Mouse (Mus musculus) ES-E14 (cell line): Measurements from ENCODE around the gene Lrrc8e. TPM values are rescaled to one million over a fixed set of nuclear protein-coding genes. Genes with fewer than 3 reads are reported as not detected.

Source experiments
- DNase-seq: peaks from one replicate; pipeline ENCODE4 v3.0.0-alpha.2; 2013; ENCODE audit warnings: low read depth, low spot score
- H3K27ac ChIP-seq: 2 replicates; pipeline ENCODE4 v1.5.1; 2012; ENCODE audit warnings: low read depth, mild to moderate bottlenecking, low read length, moderate library complexity, mixed read lengths; ENCODE audit not compliant: poor library complexity, insufficient read depth, severe bottlenecking
- H3K36me3 ChIP-seq: 2 replicates; pipeline ENCODE4 v1.6.1; 2012; ENCODE audit warnings: mild to moderate bottlenecking, low read length, moderate library complexity, mixed read lengths; ENCODE audit not compliant: control insufficient read depth, poor library complexity, insufficient read depth, severe bottlenecking
- H3K4me1 ChIP-seq, 2 experiments: fragments of 150-350 bp in 1 of 2; sonication (generic) in 1 of 2; 2 replicates each; pipeline ENCODE4 v1.6.1; 2012; ENCODE audit warnings: low read length in 2 of 2, mild to moderate bottlenecking in 1 of 2, mixed read lengths in 1 of 2; ENCODE audit not compliant: control insufficient read depth in 2 of 2, insufficient read depth in 2 of 2, poor library complexity in 1 of 2
- H3K4me3 ChIP-seq, 2 experiments: fragments of 150-350 bp in 1 of 2; sonication (generic) in 1 of 2; 2 replicates each; pipeline ENCODE4 v1.5.1; 2012; ENCODE audit warnings: low read length in 2 of 2, low read depth in 1 of 2, mild to moderate bottlenecking in 1 of 2, mixed read lengths in 1 of 2; ENCODE audit not compliant: insufficient read depth in 1 of 2, poor library complexity in 1 of 2, severe bottlenecking in 1 of 2
- H3K9ac ChIP-seq: 2 replicates; pipeline ENCODE4 v1.6.1; 2012; ENCODE audit warnings: low read depth, mild to moderate bottlenecking, low read length, mixed read lengths; ENCODE audit not compliant: poor library complexity, insufficient read depth, severe bottlenecking
- H3K9me3 ChIP-seq: fragments of 150-350 bp; sonication (generic); 2 replicates; pipeline ENCODE4 v1.6.1; 2012; ENCODE audit warnings: low read depth, mild to moderate bottlenecking, low read length; ENCODE audit not compliant: control insufficient read depth, insufficient read depth
- CHD2 ChIP-seq: IDR thresholded peaks from 2 replicates; pipeline ENCODE4 v1.6.1; 2014; ENCODE audit warnings: mild to moderate bottlenecking, low read depth, low read length, inconsistent platforms
- HCFC1 ChIP-seq: IDR thresholded peaks from 2 replicates; pipeline ENCODE4 v1.6.1; 2012; ENCODE audit warnings: low read length, inconsistent platforms, borderline replicate concordance; ENCODE audit not compliant: insufficient read depth
- MAFK ChIP-seq: IDR thresholded peaks from 2 replicates; pipeline ENCODE4 v1.6.1; 2014; ENCODE audit warnings: mild to moderate bottlenecking, low read depth, low read length, inconsistent platforms; ENCODE audit not compliant: insufficient read depth
- ZC3H11A ChIP-seq: IDR thresholded peaks from 2 replicates; pipeline ENCODE4 v1.6.1; 2012; ENCODE audit warnings: low read depth, mild to moderate bottlenecking, inconsistent platforms, low read length, borderline replicate concordance
- ZNF384 ChIP-seq: IDR thresholded peaks from 2 replicates; pipeline ENCODE4 v1.6.1; 2012; ENCODE audit warnings: low read depth, low read length, inconsistent platforms
- in situ Hi-C, 2 experiments: fragments of 600-800 bp; cut with MboI; formaldehyde crosslinking; loops; one replicate each; pipeline ENCODE4 v1.15.1; 2025; ENCODE audit warnings: low sequenced_read_pairs in 2 of 2, inconsistent platforms in 1 of 2; ENCODE audit not compliant: unreplicated experiment in 2 of 2
- total RNA-seq: library from RNA; depleted of rRNA; stranded (reverse); fragments of 300-350 nt; gene quantifications from 2 replicates; pipeline ENCODE4 v1.2.3, GENCODE M21; 2012; rRNA removed

Gene Lrrc8e
- total RNA-seq, 1 experiment = 0.67 TPM

- no peak for DNase-seq
- TF ChIP-seq ZNF384 (no peak), ZC3H11A (no peak), CHD2 (no peak), HCFC1 (no peak), MAFK (no peak)
- peaks cover 51% of the 10 kb centered on the region for H3K36me3 ChIP-seq
- peaks cover 0 to 3% of the 10 kb centered on the region in 2 experiments; a peak in 1 of 4 replicates for H3K4me1 ChIP-seq
- no peaks in the 10 kb centered on the region for H3K9me3 ChIP-seq
- no peak overlapping the region for H3K4me3 ChIP-seq
- in situ Hi-C loops = no loop called here
- no peak overlapping the region for H3K27ac ChIP-seq
- H3K9ac ChIP-seq = no peak overlapping the region
Observed at GRCm38 (mm10) chr8:4269609-4270008, 43.0 kb downstream of the Lrrc8e start.

- in situ Hi-C loops = no loop called here
- H3K9me3 ChIP-seq = no peaks in the 10 kb centered on the region
- peak; percentile 96 for DNase-seq
- TF ChIP-seq MAFK (no peak), CHD2 (no peak), ZNF384 (0 out of 2 replicates have a peak, but pooled peaks have one; percentile 7), ZC3H11A (no peak), HCFC1 (peak; percentile 85)
- H3K4me1 ChIP-seq = peaks cover 0 to 5% of the 10 kb centered on the region in 2 experiments; a peak in 2 of 4 replicates
- H3K27ac ChIP-seq = no peak within 1 kb of the TSS; the same call in 1 of the 2 replicates
- H3K36me3 ChIP-seq = peaks cover 10% of the 10 kb centered on the region
- peak within 1 kb of the TSS; percentile 84 to 92 for H3K4me3 ChIP-seq
- H3K9ac ChIP-seq = peak within 1 kb of the TSS; percentile 90
Observed at GRCm38 (mm10) chr8:4275275-4276110, 48.9 kb downstream of the Lrrc8e start, which contains the start of gene Timm44. Gene Timm44 (minus strand): TSS chr8:4275913.

DNA sequence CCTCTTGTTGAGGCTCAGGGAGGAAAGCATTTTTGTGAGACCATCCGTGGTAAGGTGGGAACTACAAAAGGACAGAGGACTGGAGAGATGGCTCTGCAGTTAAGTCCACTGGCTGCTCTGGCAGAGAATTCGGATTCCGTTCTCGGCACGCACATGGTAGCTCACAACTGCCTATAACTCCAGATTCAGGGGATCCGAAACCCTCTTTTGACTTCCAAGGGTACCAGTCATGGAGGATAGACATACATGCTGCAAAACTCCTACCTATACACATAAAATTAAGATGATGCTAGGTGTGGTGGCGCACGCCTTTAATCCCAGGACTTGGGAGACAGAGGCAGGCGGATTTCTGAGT lies 49.5 kb downstream of the Lrrc8e start:
- Histone ChIP-seq H3K4me1 (peaks cover 0 to 5% of the 10 kb centered on the region in 2 experiments; a peak in 2 of 4 replicates), H3K36me3 (peaks cover 10% of the 10 kb centered on the region), H3K9ac (peak overlapping the region; percentile 80), H3K27ac (no peak overlapping the region), H3K9me3 (no peaks in the 10 kb centered on the region), H3K4me3 (peak overlapping the region; percentile 84 to 92)
- TF ChIP-seq ZC3H11A (no peak), CHD2 (no peak), ZNF384 (no peak), MAFK (no peak), HCFC1 (no peak)
- in situ Hi-C loops = no loop called here
- DNase-seq = no peak

Other genes starting within 250 kb of the Lrrc8e start
- 0.54 TPM in 1 of 2 replicates, not detected in the other for gene Cd209f, start 121.0 kb upstream of the Lrrc8e start, total RNA-seq
- gene Cd209g, start 92.7 kb upstream of the Lrrc8e start, total RNA-seq = 0.18 TPM in 1 of 2 replicates, not detected in the other
- 5.2 and 6.2 TPM in 2 replicates for gene Evi5l, start 60.3 kb upstream of the Lrrc8e start, total RNA-seq
- gene Prr36, start 9.4 kb upstream of the Lrrc8e start, total RNA-seq = 0.54 and 1.2 TPM in 2 replicates
- 21.0 and 22.0 TPM in 2 replicates for gene Map2k7, start 11.9 kb downstream of the Lrrc8e start, total RNA-seq
- not detected in 2 replicates for gene Gm49320, start 12.0 kb downstream of the Lrrc8e start, total RNA-seq
- 1.1 and 1.6 TPM in 2 replicates for gene Tgfbr3l, start 21.4 kb downstream of the Lrrc8e start, total RNA-seq
- 10.3 and 15.9 TPM in 2 replicates for gene Snapc2, start 26.3 kb downstream of the Lrrc8e start, total RNA-seq
- 3.7 and 3.8 TPM in 2 replicates for gene Ctxn1, start 32.4 kb downstream of the Lrrc8e start, total RNA-seq
- 72.5 and 78.8 TPM in 2 replicates for gene Timm44, start 49.1 kb downstream of the Lrrc8e start, total RNA-seq
- gene Ccl25, start 98.4 kb downstream of the Lrrc8e start, total RNA-seq = 13.1 and 17.6 TPM in 2 replicates
- gene Elavl1, start 98.6 kb downstream of the Lrrc8e start, total RNA-seq = 43.2 and 73.6 TPM in 2 replicates